Mouse (Mus musculus) myocyte (in vitro differentiated cells): ENCODE results near the gene Rgs16.

Experiments used
- CEBPB ChIP-seq: IDR thresholded peaks from 2 replicates; pipeline ENCODE4 v1.6.1; 2011; ENCODE audit warnings: mild to moderate bottlenecking, moderate library complexity; ENCODE audit not compliant: poor library complexity, insufficient read depth, severe bottlenecking
- MAX ChIP-seq: IDR thresholded peaks from one replicate; pipeline ENCODE4 v1.6.1; 2011; ENCODE audit warnings: low read depth, mild to moderate bottlenecking, control low read depth
- MYOD1 ChIP-seq, 3 experiments: IDR thresholded peaks; one replicate each; pipeline ENCODE4 v1.6.1; 2011; ENCODE audit warnings: control low read depth in 2 of 3, low read depth in 2 of 3, mild to moderate bottlenecking in 2 of 3, moderate library complexity in 1 of 3; ENCODE audit not compliant: insufficient read length in 2 of 3, control insufficient read depth in 1 of 3
- MYOG ChIP-seq, 3 experiments: IDR thresholded peaks; one replicate each; pipeline ENCODE4 v1.6.1; 2011; ENCODE audit warnings: control low read depth in 2 of 3, low read depth in 2 of 3, mild to moderate bottlenecking in 2 of 3; ENCODE audit not compliant: insufficient read length in 2 of 3, control insufficient read depth in 1 of 3, insufficient read depth in 1 of 3
- POLR2A ChIP-seq: IDR thresholded peaks from one replicate; pipeline ENCODE4 v1.6.1; 2011; ENCODE audit warnings: low read depth, mild to moderate bottlenecking, control low read depth, moderate library complexity; ENCODE audit not compliant: insufficient read length
- POLR2AphosphoS2 ChIP-seq: IDR thresholded peaks from one replicate; pipeline ENCODE4 v1.6.1; 2011; ENCODE audit warnings: low read depth, control low read depth; ENCODE audit not compliant: insufficient read length
- REST ChIP-seq: IDR thresholded peaks from one replicate; pipeline ENCODE4 v1.6.1; 2011; ENCODE audit warnings: mild to moderate bottlenecking, control low read depth, moderate library complexity; ENCODE audit not compliant: insufficient read depth, insufficient read length
- SRF ChIP-seq: IDR thresholded peaks from one replicate; pipeline ENCODE4 v1.6.1; 2011; ENCODE audit warnings: low read depth; ENCODE audit not compliant: control insufficient read depth, insufficient read length
- TCF12 ChIP-seq: IDR thresholded peaks from one replicate; pipeline ENCODE4 v1.6.1; 2011; ENCODE audit warnings: mild to moderate bottlenecking, control low read depth; ENCODE audit not compliant: poor library complexity, insufficient read depth, severe bottlenecking
- USF1 ChIP-seq: IDR thresholded peaks from one replicate; pipeline ENCODE4 v1.6.1; 2011; ENCODE audit warnings: low read depth, mild to moderate bottlenecking, control low read depth, moderate library complexity

GRCm38 (mm10) chr1:153740775-153741400, 739 bp downstream of the Rgs16 start:
- no peak for TF ChIP-seq SRF
- no peak for TF ChIP-seq MYOG (IDR thresholded peaks at IDR 0.05; ENCODE audit: control insufficient read depth in 1 of 3, insufficient read depth in 1 of 3, insufficient read length in 2 of 3, low read depth in 2 of 3)
- TF ChIP-seq POLR2A: no peak
- TF ChIP-seq POLR2AphosphoS2: no peak
- TF ChIP-seq MYOD1 (IDR thresholded peaks at IDR 0.05; ENCODE audit: control insufficient read depth in 1 of 3, insufficient read length in 2 of 3, low read depth in 2 of 3): no peak
- no peak for TF ChIP-seq MAX
- TF ChIP-seq TCF12: no peak
- no peak for TF ChIP-seq USF1
- TF ChIP-seq CEBPB: no peak
- no peak for TF ChIP-seq REST
